Mouse (Mus musculus) hindbrain, embryonic 14.5 days (tissue): ENCODE results near the gene Tifab. TPM values are rescaled to one million over a fixed set of nuclear protein-coding genes. Genes with fewer than 3 reads are reported as not detected.

Experiments
- polyA plus RNA-seq: library from polyadenylated mRNA; unstranded; fragments of >200 nt; fragmentation: Nextera tagmentation; extraction: Ambion mirVana; gene quantifications from 2 replicates; pipeline ENCODE4 v1.2.1, GENCODE M21; 2014

Gene Tifab
- polyA plus RNA-seq, 1 experiment from 2014 or later = 0.37 TPM

Other genes starting within 250 kb of the Tifab start
- gene H2afy, start 42.5 kb downstream of the Tifab start, polyA plus RNA-seq = 287 and 316 TPM in 2 replicates
- 2.6 TPM in 1 of 2 replicates, not detected in the other for gene Neurog1, start 73.3 kb upstream of the Tifab start, polyA plus RNA-seq
- 2.2 and 5.8 TPM in 2 replicates for gene Cxcl14, start 117.7 kb upstream of the Tifab start, polyA plus RNA-seq
- not detected in 2 replicates for gene Gm3045, start 247.7 kb upstream of the Tifab start, polyA plus RNA-seq